Mouse (Mus musculus): ENCODE data around the gene Bmp7.

DNA sequence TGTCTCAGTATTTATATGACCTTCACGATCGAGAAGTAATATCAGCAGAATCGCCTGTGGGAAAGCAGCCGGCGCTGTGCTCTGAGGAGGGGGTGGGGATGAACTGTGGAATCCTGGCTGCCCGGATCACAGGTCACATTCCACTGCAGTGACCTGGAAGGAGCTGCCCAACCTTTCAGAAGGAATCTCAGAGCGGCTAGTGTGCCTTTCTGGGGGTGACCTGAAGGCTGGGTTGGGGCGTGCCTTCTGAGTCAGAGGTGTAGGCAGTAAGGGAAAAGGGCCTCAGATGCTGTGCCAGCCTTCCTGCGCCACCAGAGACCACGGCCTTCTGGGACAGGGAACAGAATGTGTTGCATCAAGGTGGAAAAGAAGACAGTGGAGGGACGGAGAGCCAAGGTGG is 25.1 kb upstream of the Bmp7 start:
- TF ChIP-seq EP300 (IDR thresholded peaks at IDR 0.05) (no peak), CTCF (IDR thresholded peaks at IDR 0.05) (no peak)

Data from lung, postnatal 0 days (tissue).